Mouse (Mus musculus) hindbrain, embryonic 15.5 days (tissue): Measurements from ENCODE around the gene Gtsf1. TPM values are rescaled to one million over a fixed set of nuclear protein-coding genes. Genes with fewer than 3 reads are reported as not detected.
"Not testable (repeated sequence)": the region's sequence is repeated elsewhere in the genome, so short reads cannot be mapped to it uniquely, and the experiment has no call there.

Source experiments
- ATAC-seq: fragments of 200-750 bp; cut with Nextera tagmentation; 2 replicates; pipeline ENCODE4 v1.8.0; 2017; ENCODE audit warnings: low read depth, moderate number of reproducible peaks, moderate TSS enrichment; ENCODE audit not compliant: low FRiP score
- H3K27ac ChIP-seq: fragments of 300-500 bp; sonication (generic); replicated peaks from 2 replicates; pipeline ENCODE4 v1.5.1; 2015; ENCODE audit warnings: mild to moderate bottlenecking, inconsistent platforms
- H3K27me3 ChIP-seq: fragments of 300-500 bp; sonication (generic); 2 replicates; pipeline ENCODE4 v1.6.1; 2015; ENCODE audit warnings: control low read depth, inconsistent platforms
- H3K36me3 ChIP-seq: fragments of 300-500 bp; sonication (generic); 2 replicates; pipeline ENCODE4 v1.6.1; 2015; ENCODE audit warnings: control low read depth, inconsistent platforms
- H3K4me1 ChIP-seq: fragments of 300-500 bp; sonication (generic); replicated peaks from 2 replicates; pipeline ENCODE4 v1.6.1; 2015; ENCODE audit warnings: control low read depth, inconsistent platforms
- H3K4me2 ChIP-seq: fragments of 300-500 bp; sonication (generic); 2 replicates; pipeline ENCODE4 v1.6.1; 2015; ENCODE audit warnings: moderate library complexity, mild to moderate bottlenecking, inconsistent platforms
- H3K4me3 ChIP-seq: fragments of 300-500 bp; sonication (generic); 2 replicates; pipeline ENCODE4 v1.5.1; 2015; ENCODE audit warnings: mild to moderate bottlenecking, inconsistent platforms
- H3K9ac ChIP-seq: fragments of 300-500 bp; sonication (generic); 2 replicates; pipeline ENCODE4 v1.6.1; 2015; ENCODE audit warnings: inconsistent platforms
- H3K9me3 ChIP-seq: fragments of 300-500 bp; sonication (generic); 2 replicates; pipeline ENCODE4 v1.6.1; 2016; ENCODE audit warnings: control low read depth, inconsistent platforms
- WGBS: fragments of 180-500 bp; shearing (Covaris S2); methylation state at CpG from one replicate; pipeline ENCODE4 v1.1.7; 2015; 5-methylcytosine and 5-hydroxymethylcytosine counted together
- polyA plus RNA-seq: library from polyadenylated mRNA; unstranded; fragments of >200 nt; fragmentation: Nextera tagmentation; extraction: Ambion mirVana; gene quantifications from 2 replicates; pipeline ENCODE4 v1.2.1, GENCODE M21; 2015

Gene Gtsf1
- polyA plus RNA-seq, result not detected in 2 replicates

DNA sequence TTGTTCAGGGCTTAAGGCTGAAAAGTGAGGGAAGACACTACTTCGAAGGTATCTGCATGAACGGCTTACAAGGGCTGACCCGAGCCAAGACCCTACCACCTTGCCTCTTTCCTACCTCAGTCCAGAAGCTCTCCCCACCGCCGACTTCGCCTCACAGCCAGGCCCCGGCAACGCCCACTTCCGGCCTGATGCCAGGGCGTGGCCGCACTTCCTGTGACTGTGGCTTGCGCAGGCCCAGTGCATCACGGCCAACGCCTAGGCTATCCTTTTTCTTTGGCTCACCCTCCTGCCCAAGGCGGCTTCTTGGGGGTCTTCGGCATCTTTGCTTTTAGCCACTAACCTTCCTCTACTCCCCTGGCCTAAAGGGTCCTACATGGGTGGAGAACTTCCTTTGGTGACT lies at the start of gene Gtsf1:
Gene Gtsf1, minus strand, starts transcription at position 230 of the 400 bp plus-strand sequence.
- Histone ChIP-seq H3K9me3 (no peaks in the 10 kb centered on the region), H3K27me3 (no peaks in the 10 kb centered on the region), H3K36me3 (no peaks in the 10 kb centered on the region), H3K4me1 (no peaks in the 10 kb centered on the region), H3K4me3 (no peak within 1 kb of the TSS), H3K4me2 (no peak within 1 kb of the TSS), H3K9ac (no peak within 1 kb of the TSS), H3K27ac (no peak within 1 kb of the TSS)
- ATAC-seq, result no peak
- WGBS, result 95% methylated on average over 16 of the region's 16 CpGs

DNA sequence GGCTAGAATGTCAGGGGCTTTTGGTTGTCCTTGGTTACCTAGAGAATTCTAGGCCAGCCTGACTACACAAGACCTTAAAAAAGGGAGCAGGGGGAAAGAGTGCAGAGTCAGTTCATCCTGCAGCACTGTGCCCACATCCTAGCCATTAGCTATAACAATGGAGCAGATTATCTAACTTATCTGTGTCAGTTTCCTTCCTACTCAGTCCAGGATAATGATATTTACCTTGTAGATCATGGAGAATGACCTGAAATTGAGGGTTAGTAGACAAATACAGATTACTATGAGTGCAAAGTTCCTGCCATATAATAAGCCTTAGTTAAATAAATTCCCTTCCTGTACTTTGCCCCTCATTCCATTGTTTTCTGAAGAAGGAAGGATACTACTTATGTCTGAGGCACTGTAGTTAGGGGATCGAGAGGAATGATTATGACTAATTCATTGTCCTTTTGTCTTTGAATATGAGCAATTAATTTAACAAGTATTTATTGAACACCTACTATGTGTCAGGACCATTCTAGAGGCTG lies 48.9 kb upstream of the Gtsf1 start:
- Histone ChIP-seq H3K9ac (no peak overlapping the region), H3K4me3 (no peak overlapping the region), H3K36me3 (no peaks in the 10 kb centered on the region), H3K9me3 (no peaks in the 10 kb centered on the region), H3K27ac (no peak overlapping the region), H3K27me3 (no peaks in the 10 kb centered on the region), H3K4me1 (no peaks in the 10 kb centered on the region), H3K4me2 (no peak overlapping the region)
- no peak for ATAC-seq
- 64% methylated on average over 1 of the region's 1 CpGs for WGBS

DNA sequence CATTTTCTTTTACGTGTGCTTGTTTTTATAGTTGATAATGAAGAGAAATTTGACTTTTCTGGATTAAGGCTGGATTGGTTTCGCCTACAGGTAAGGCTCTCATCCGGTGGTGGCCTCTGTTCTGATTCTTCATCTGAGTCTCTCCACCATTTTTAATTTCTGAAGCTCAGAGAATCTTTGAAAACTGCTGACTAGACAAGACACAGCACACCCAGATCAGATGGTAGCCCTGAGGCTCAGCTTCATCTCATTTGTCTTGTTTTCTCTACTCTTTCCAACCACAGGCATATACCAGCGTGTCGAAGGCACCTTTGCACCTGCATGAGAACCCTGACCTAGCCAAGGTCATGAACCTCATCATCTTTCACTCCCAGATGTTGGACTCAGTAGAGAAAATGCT lies 43.5 kb upstream of the Gtsf1 start:
- Histone ChIP-seq H3K4me3 (no peak overlapping the region), H3K9me3 (no peaks in the 10 kb centered on the region)
- WGBS, result 93% methylated on average over 5 of the region's 5 CpGs

DNA sequence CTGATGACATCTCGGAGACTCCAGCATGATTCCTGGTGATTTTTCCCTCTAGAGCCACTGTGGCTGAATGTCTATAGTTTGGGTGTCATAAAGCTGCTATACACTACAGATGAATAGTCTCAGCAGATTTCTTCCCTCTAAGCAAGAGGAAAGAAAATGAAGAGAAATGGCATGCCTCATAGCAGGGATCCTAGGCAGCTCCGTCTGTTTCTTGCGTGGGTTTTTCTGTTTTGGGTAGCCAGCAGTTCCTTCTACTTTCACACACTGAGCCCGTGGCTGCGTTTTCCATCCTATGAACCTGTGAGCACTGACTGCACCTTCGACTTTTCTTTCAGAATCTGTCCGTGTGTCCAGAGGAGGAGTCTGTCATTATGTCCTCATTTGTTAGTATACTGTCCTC lies 42.9 kb upstream of the Gtsf1 start:
- H3K27ac ChIP-seq, result no peak overlapping the region
- H3K4me1 ChIP-seq, result no peaks in the 10 kb centered on the region
- no peak overlapping the region for H3K9ac ChIP-seq
- no peaks in the 10 kb centered on the region for H3K27me3 ChIP-seq
- 89% methylated on average over 7 of the region's 7 CpGs for WGBS
- H3K36me3 ChIP-seq, result no peaks in the 10 kb centered on the region
- H3K4me3 ChIP-seq, result no peak overlapping the region
- H3K4me2 ChIP-seq, result no peak overlapping the region
- ATAC-seq, result no peak
- H3K9me3 ChIP-seq, result no peaks in the 10 kb centered on the region

More for the DNA sequence above, 43.5 kb upstream of the Gtsf1 start:
- no peaks in the 10 kb centered on the region for H3K27me3 ChIP-seq
- H3K27ac ChIP-seq, result no peak overlapping the region
- H3K4me2 ChIP-seq, result no peak overlapping the region
- ATAC-seq, result no peak
- no peak overlapping the region for H3K9ac ChIP-seq
- no peaks in the 10 kb centered on the region for H3K36me3 ChIP-seq
- no peaks in the 10 kb centered on the region for H3K4me1 ChIP-seq

DNA sequence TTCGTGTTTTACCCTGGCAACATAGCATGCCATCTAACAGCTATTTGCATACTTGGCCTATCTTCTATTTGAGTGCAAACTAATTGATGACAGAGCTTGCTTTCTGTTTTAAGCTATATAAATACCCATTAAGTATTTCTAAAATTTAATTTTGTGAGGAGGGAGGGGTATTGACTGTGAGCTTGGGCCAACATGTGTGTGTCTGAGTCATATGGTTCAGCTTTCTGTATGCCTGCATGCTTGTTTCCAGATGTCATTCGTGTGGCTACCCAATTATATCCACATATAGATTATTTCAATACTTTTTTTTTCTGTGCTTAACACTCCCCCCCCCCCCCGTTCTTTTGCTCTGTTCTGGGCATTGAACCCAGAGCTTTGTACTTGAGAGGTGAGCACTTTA lies 42.0 kb upstream of the Gtsf1 start:
- no peak for ATAC-seq
- H3K4me1 ChIP-seq, result no peaks in the 10 kb centered on the region
- H3K9me3 ChIP-seq, result no peaks in the 10 kb centered on the region
- no peak overlapping the region for H3K9ac ChIP-seq
- no peak overlapping the region for H3K27ac ChIP-seq
- 53% methylated on average over 3 of the region's 3 CpGs for WGBS
- no peak overlapping the region for H3K4me3 ChIP-seq
- H3K27me3 ChIP-seq, result no peaks in the 10 kb centered on the region
- no peak overlapping the region for H3K4me2 ChIP-seq
- no peaks in the 10 kb centered on the region for H3K36me3 ChIP-seq

DNA sequence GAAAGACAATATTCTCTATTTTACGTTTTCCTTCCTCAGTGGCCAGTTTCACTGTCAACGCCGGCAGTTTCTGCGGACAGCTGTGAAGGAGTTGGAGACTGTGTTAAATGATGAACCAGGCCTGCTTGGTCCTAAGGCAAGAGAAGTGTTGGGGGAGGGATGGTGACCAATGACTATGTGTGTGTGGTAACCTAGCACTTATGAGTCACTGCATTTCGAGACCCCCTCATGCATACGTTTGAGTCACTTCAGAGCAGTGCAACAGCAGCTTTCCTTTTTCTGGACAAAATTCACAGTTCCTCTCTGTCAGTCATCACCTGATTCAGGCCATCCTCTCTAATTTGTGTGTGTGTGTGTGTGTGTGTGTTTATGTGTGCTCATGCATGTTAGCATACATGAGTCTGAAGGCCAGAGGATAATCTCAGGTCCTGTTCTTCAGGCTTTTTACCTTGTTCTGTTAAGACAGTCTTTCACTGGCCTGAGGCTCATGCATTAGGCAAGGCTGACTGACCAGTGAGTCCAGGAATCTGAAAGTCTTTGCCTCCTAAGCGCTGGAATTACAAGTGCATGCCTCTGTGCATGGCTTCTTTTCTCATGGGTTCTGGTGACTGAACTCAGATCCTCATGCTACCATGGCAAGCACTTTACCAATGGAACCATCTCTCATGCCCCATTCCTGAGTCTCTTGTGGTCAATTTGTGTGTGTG lies 41.4 kb upstream of the Gtsf1 start:
- no peak overlapping the region for H3K4me2 ChIP-seq
- H3K27me3 ChIP-seq, result no peaks in the 10 kb centered on the region
- H3K4me1 ChIP-seq, result no peaks in the 10 kb centered on the region
- H3K4me3 ChIP-seq, result no peak overlapping the region
- no peaks in the 10 kb centered on the region for H3K9me3 ChIP-seq
- 80% methylated on average over 7 of the region's 7 CpGs for WGBS
- H3K9ac ChIP-seq, result no peak overlapping the region
- no peak for ATAC-seq
- H3K27ac ChIP-seq, result no peak overlapping the region
- no peaks in the 10 kb centered on the region for H3K36me3 ChIP-seq

DNA sequence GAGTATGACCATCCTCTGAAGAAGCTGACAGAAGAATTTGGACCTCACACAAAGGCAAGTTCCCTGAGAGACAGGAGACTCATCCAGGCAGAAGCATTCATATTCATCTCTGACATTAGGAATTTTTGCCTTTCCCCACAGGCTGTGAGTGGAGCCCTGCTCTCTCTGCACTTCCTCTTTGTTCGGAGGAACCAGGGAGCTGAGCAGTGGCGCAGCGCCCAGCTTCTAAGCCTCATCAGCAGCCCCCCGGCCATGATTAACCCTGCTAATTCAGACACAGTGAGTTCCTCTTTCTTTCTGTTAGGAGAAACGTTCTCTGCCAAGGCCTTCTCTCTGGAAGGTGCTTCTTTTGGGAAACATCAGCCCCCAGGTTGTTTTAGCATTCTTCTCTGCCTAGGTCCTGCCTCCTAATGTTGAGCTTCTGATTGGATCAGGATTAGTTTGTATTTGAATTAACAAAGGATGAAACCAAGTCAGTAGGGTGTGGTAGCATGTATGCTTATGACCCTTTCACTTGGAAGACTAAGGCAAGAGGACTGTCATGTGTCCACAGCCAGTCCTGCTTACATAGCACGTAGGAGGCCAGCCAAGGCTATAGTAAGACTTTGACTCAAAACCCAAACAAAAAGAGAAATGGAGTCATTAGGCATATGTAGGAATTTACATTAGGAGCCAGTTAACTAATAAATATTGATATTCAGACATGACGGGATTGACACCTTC lies 32.4 kb upstream of the Gtsf1 start:
- Histone ChIP-seq H3K4me1 (no peaks in the 10 kb centered on the region), H3K27me3 (no peaks in the 10 kb centered on the region), H3K27ac (no peak overlapping the region), H3K4me3 (no peak overlapping the region), H3K36me3 (no peaks in the 10 kb centered on the region), H3K9me3 (no peaks in the 10 kb centered on the region), H3K9ac (no peak overlapping the region), H3K4me2 (no peak overlapping the region)
- WGBS, result 67% methylated on average over 7 of the region's 7 CpGs
- no peak for ATAC-seq

DNA sequence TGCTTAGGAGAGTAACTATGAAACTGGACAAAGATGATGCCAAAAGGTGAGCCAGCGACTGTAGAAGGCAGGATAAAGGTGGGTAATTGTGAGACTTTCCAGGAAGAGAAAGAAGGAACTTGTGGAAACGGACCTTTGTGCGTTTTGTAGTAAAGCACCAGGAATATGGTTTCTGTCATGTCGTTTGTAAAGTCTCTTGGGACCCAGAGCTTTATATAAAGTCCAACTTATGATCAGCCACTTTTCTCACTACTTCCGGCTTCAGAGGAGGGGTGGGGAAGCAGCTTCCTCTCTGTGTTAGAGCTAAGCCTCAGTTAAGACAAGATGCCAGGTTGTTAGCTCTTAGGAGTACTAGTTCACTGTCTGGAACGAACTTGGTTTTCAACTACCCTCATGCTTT lies 24.2 kb upstream of the Gtsf1 start:
- no peaks in the 10 kb centered on the region for H3K9me3 ChIP-seq
- H3K9ac ChIP-seq, result no peak overlapping the region
- WGBS, result 90% methylated on average over 6 of the region's 6 CpGs
- H3K4me3 ChIP-seq, result no peak overlapping the region
- H3K36me3 ChIP-seq, result no peaks in the 10 kb centered on the region
- H3K27me3 ChIP-seq, result no peaks in the 10 kb centered on the region
- no peak for ATAC-seq
- no peak overlapping the region for H3K4me2 ChIP-seq
- no peak overlapping the region for H3K27ac ChIP-seq
- H3K4me1 ChIP-seq, result no peaks in the 10 kb centered on the region

DNA sequence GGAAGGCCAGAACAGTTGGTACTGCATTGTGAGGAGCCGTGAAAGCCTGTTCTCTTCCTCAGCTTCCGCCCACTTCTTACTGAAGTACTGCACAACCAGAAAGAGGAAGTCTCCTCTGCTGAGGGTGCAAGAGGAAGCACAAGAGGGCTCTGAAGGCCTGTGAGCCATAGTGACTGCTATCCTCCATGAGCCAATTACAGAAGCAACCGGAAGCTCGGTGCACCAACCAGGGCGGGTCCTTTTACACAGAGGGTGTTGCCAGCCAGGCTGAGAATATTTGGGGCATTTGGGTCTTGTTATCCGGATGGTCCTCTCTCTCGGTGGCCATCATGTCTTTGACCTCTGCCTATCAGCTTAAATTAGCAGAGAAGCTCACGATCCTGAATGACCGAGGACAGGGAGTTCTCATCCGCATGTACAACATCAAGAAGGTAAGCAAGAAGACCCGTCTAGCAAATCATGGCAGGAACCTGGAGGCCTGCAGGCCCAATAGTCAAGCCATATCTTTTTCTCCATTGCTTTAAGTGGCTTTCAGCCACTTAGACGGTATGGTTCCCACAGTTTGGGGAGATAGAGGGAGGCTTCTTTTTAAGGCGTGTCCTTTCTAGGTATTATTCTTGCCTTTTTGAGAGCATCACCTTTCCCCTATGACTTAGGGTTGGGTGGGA lies 23.4 kb upstream of the Gtsf1 start, which contains the start of gene Nckap1l:
Gene Nckap1l, plus strand, starts transcription at position 244 of the 668 bp plus-strand sequence.
- H3K4me2 ChIP-seq, result no peak within 1 kb of the TSS
- 93% methylated on average over 13 of the region's 13 CpGs for WGBS
- no peak for ATAC-seq
- H3K4me3 ChIP-seq, result no peak within 1 kb of the TSS
- no peak within 1 kb of the TSS for H3K27ac ChIP-seq
- H3K27me3 ChIP-seq, result no peaks in the 10 kb centered on the region
- H3K4me1 ChIP-seq, result no peaks in the 10 kb centered on the region
- no peaks in the 10 kb centered on the region for H3K36me3 ChIP-seq
- no peaks in the 10 kb centered on the region for H3K9me3 ChIP-seq
- H3K9ac ChIP-seq, result no peak within 1 kb of the TSS

DNA sequence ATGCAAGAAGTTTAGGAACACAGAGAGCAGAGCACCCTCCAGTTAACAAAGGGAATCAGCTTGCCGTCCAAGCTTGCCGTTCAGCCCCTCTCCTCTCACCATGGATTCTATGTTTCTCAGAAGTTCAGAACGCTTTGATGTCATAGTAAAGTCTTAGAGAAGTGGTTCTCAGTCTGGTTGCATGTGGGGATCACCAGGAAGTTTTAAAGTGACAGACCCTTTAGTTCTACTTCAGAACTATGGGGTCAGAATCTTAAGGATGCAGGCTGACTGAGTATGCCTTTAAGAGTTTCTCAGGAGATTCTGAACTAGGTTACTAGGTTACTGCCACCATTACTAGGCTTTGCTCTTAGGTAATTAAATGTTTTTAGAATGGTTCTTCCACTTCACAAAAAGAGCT lies 18.1 kb upstream of the Gtsf1 start, which contains the start of gene Gtsf2:
Gene Gtsf2, minus strand, starts transcription at position 101 of the 400 bp plus-strand sequence.
- Histone ChIP-seq H3K9me3 (no peaks in the 10 kb centered on the region), H3K36me3 (no peaks in the 10 kb centered on the region), H3K4me3 (no peak within 1 kb of the TSS), H3K9ac (no peak within 1 kb of the TSS), H3K27me3 (no peaks in the 10 kb centered on the region), H3K4me1 (no peaks in the 10 kb centered on the region), H3K4me2 (no peak within 1 kb of the TSS), H3K27ac (no peak within 1 kb of the TSS)
- no peak for ATAC-seq
- WGBS, result 24% methylated on average over 3 of the region's 3 CpGs

DNA sequence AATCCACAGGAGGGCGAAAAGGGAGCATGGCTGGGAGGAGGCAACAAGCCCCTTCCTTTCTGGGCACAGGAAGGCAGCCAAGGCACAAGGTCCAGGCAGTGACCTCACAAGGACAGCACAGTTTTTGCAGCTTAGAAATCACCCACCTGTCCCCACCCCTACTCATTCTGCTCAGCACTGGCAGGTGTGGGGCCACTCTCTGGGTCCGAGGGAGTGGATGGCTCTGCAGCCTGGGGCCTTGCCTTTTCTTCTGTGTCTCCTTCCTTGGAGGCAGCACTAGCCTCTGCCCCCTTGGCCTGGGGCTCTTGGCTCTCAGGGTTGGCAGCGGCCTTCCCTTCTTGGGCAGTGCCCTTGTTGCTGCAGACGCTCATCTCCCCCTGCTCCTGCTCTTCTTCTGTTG lies 15.7 kb upstream of the Gtsf1 start:
- not testable (repeated sequence) for ATAC-seq, H3K4me2 ChIP-seq, H3K4me1 ChIP-seq, H3K9me3 ChIP-seq, H3K27me3 ChIP-seq, H3K4me3 ChIP-seq, H3K9ac ChIP-seq, H3K36me3 ChIP-seq, H3K27ac ChIP-seq
- 89% methylated on average over 4 of the region's 4 CpGs for WGBS

DNA sequence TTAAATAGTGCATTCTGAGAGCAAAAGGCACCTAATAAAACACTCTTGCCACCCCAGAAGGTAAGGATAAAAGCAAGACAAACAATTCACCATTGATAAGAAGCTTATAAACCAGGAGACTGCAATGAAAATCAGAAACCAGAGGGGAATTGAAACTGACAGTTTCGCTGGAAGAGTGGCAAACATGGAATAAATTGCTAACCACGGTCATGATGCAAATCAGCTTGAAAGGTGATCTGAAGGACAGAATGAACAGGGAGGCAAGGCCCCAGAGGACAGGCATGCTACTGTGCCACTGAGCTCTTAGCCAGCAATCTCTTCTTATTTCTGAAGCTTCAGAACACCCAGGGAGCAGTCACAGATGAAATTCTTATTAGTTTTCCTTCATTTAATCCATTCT lies 3.3 kb downstream of the Gtsf1 start:
- 48% methylated on average over 2 of the region's 2 CpGs for WGBS

More for the DNA sequence above, 3.3 kb downstream of the Gtsf1 start:
- Histone ChIP-seq H3K36me3 (no peaks in the 10 kb centered on the region), H3K4me2 (no peak overlapping the region), H3K4me3 (no peak overlapping the region), H3K27ac (no peak overlapping the region), H3K27me3 (no peaks in the 10 kb centered on the region), H3K9me3 (no peaks in the 10 kb centered on the region), H3K4me1 (no peaks in the 10 kb centered on the region), H3K9ac (no peak overlapping the region)
- ATAC-seq, result no peak
